ENCODE assay signal across 9 mouse cellular contexts in the genomic region with DNA sequence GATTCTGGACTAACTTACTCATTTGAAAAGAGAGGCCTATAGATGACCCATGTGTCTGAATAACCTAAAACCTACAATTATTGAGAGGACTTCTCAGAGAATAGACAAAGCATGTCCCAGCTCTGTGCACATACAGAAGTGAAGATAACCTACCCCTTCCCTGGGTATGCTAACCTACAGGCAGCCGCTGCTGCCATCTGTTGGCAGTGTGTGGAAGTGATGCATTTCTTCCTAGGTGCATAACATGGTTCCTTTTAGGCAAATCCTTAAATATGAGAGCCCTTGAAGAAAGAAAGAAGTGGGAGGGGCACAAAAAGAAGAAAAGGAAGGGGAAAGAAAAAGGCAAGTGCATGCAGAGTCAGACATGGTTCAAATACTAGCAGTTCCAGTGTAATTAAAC. TPM values are rescaled to one million over a fixed set of nuclear protein-coding genes. Genes with fewer than 3 reads are reported as not detected.
DNase-seq lines count a peak whose midpoint lies in the region; ATAC-seq and TF ChIP-seq lines count a peak whose summit lies in the region.
"Had no signal": no experiment of that assay in that cellular context is flagged by ENCODE, and none has a peak within 500 bp of the region (broad histone marks: within the 10 kb centered on the region; RNA-seq: fewer than 3 reads in every experiment).

No protein-coding gene starts in this region.

- DNase-seq in adrenal gland, adult (ENCODE audit: inconsistent age in 2 of 2, low spot score in 1 of 2), result peak; percentile 13 to 74
- DNase-seq in adrenal gland, adult 8-10 months, result no peak
- DNase-seq in urinary bladder, adult 18-20 months (ENCODE audit: low spot score in 2 of 2), result peak; percentile 15 to 19
- DNase-seq in urinary bladder, adult 2 months (ENCODE audit: low spot score), result no peak
- peak; percentile 43 for DNase-seq in embryo, embryonic 9.5 days (ENCODE audit: extremely low spot score)
- DNase-seq in hindbrain, postnatal 0 days (ENCODE audit: low spot score), result peak; percentile 61
- peak; percentile 48 for DNase-seq in left cerebral cortex, postnatal 4 days
- DNase-seq in retina, postnatal 7 days (ENCODE audit: low read depth, low spot score), result peak; percentile 6

- H3K9me3 ChIP-seq in hindbrain, postnatal 0 days (ENCODE audit: low read length), result no peaks in the 10 kb centered on the region
- H3K9me3 ChIP-seq: limb, embryonic 15.5 days had no signal

- H3K4me2 ChIP-seq in hindbrain, postnatal 0 days (ENCODE audit: low read depth, low read length), result no peak overlapping the region
- H3K4me2 ChIP-seq: limb, embryonic 15.5 days had no signal

- no peak overlapping the region for H3K9ac ChIP-seq in hindbrain, postnatal 0 days (replicated peaks; ENCODE audit: low read length)
- H3K9ac ChIP-seq: limb, embryonic 15.5 days had no signal

- no peak for ATAC-seq in hindbrain, postnatal 0 days

- no peaks in the 10 kb centered on the region for H3K36me3 ChIP-seq in hindbrain, postnatal 0 days (ENCODE audit: insufficient read depth, low read length)
- H3K36me3 ChIP-seq: limb, embryonic 15.5 days had no signal

- intact Hi-C loops in left cerebral cortex, postnatal 4 days (cut with DNase I), result no loop called here

- no peak overlapping the region for H3K27ac ChIP-seq in hindbrain, postnatal 0 days
- H3K27ac ChIP-seq: limb, embryonic 15.5 days had no signal

- no peak overlapping the region for H3K4me3 ChIP-seq in hindbrain, postnatal 0 days (ENCODE audit: low read length)
- H3K4me3 ChIP-seq: limb, embryonic 15.5 days had no signal

- WGBS in hindbrain, postnatal 0 days, result 5% methylated on average over 1 of the region's 1 CpGs

- no peaks in the 10 kb centered on the region for H3K4me1 ChIP-seq in hindbrain, postnatal 0 days (ENCODE audit: insufficient read depth, low read length)
- H3K4me1 ChIP-seq: limb, embryonic 15.5 days had no signal

- TF ChIP-seq CTCF in hindbrain, postnatal 0 days (IDR thresholded peaks at IDR 0.05; ENCODE audit: low read depth), result peak; percentile 75

- no peaks in the 10 kb centered on the region for H3K27me3 ChIP-seq in hindbrain, postnatal 0 days (ENCODE audit: insufficient read depth, low read length)
- H3K27me3 ChIP-seq: limb, embryonic 15.5 days had no signal

RNA-seq across cellular contexts. Expression of gene Il21, which starts 38.8 kb away (rescaled TPM):
- under 1 TPM in 1 of 4 experiments, not detected in 3; 0.22 TPM for total RNA-seq in adrenal gland, adult 8-10 months (2022)
- not detected in 2 replicates for polyA plus RNA-seq in urinary bladder, adult 2 months (2012; rRNA removed)
- total RNA-seq in hindbrain, postnatal 0 days (2014; rRNA removed), result not detected in 2 replicates
- not detected in 2 replicates for polyA plus RNA-seq in hindbrain, postnatal 0 days (2015; fragmentation: Nextera tagmentation; extraction: Ambion mirVana)
- total RNA-seq in left cerebral cortex, postnatal 4 days (2021), result not detected
- polyA plus RNA-seq: limb, embryonic 15.5 days had no signal

RNA-seq across cellular contexts. Expression of gene Bbs12, which starts 41.1 kb away (rescaled TPM):
- total RNA-seq in adrenal gland, adult 8-10 months (2022), result 10 to 100 TPM in 1 of 4 experiments, 1 to 10 TPM in 3; 5.7 to 10.3 (median 7.2) TPM
- 2.2 and 2.6 TPM in 2 replicates for polyA plus RNA-seq in urinary bladder, adult 2 months (2012; rRNA removed)
- total RNA-seq in hindbrain, postnatal 0 days (2014; rRNA removed), result 3.9 and 4.1 TPM in 2 replicates
- 3.9 and 4.2 TPM in 2 replicates for polyA plus RNA-seq in hindbrain, postnatal 0 days (2015; fragmentation: Nextera tagmentation; extraction: Ambion mirVana)
- total RNA-seq in left cerebral cortex, postnatal 4 days (2021), result 1 to 10 TPM; 5.9 to 6.3 TPM

RNA-seq across cellular contexts. Expression of gene Cetn4, which starts 41.3 kb away (rescaled TPM):
- total RNA-seq in adrenal gland, adult 8-10 months (2022), result 1 to 10 TPM; 3.4 to 7.9 (median 5.7) TPM
- polyA plus RNA-seq in urinary bladder, adult 2 months (2012; rRNA removed), result 3.2 and 4.4 TPM in 2 replicates
- 1.3 and 4.4 TPM in 2 replicates for total RNA-seq in hindbrain, postnatal 0 days (2014; rRNA removed)
- 3.3 and 4.6 TPM in 2 replicates for polyA plus RNA-seq in hindbrain, postnatal 0 days (2015; fragmentation: Nextera tagmentation; extraction: Ambion mirVana)
- total RNA-seq in left cerebral cortex, postnatal 4 days (2021), result 1 to 10 TPM; 2.8 to 3.6 TPM

Comparison
In these comparisons a context has a peak if more than half of its experiments do, and no peak if none do; other contexts are left out.
1. DNase-seq: peak in adrenal gland, adult (2 of 2), urinary bladder, adult 18-20 months (2 of 2), embryo, embryonic 9.5 days (single experiment), hindbrain, postnatal 0 days (single experiment), left cerebral cortex, postnatal 4 days (single experiment) and retina, postnatal 7 days (single experiment); none in adrenal gland, adult 8-10 months (single experiment) and urinary bladder, adult 2 months (single experiment).